Mouse (Mus musculus) midbrain, embryonic 16.5 days (tissue): ENCODE results near the gene Coro7. TPM values are rescaled to one million over a fixed set of nuclear protein-coding genes. Genes with fewer than 3 reads are reported as not detected.

Experiments used
- ATAC-seq: fragments of 200-750 bp; cut with Nextera tagmentation; 2 replicates; pipeline ENCODE4 v1.8.0; 2017; ENCODE audit warnings: moderate TSS enrichment
- H3K27ac ChIP-seq: fragments of 300-500 bp; sonication (generic); 2 replicates; pipeline ENCODE4 v1.5.1; 2014; ENCODE audit warnings: mild to moderate bottlenecking, low read length, mixed read lengths
- H3K27me3 ChIP-seq: fragments of 300-500 bp; sonication (generic); 2 replicates; pipeline ENCODE4 v1.6.1; 2014; ENCODE audit warnings: low read depth, low read length, mixed read lengths; ENCODE audit not compliant: control insufficient read depth, insufficient read depth
- H3K36me3 ChIP-seq: fragments of 300-500 bp; sonication (generic); 2 replicates; pipeline ENCODE4 v1.6.1; 2014; ENCODE audit warnings: mild to moderate bottlenecking, low read length, moderate library complexity, mixed read lengths; ENCODE audit not compliant: control insufficient read depth, insufficient read depth
- H3K4me1 ChIP-seq: fragments of 300-500 bp; sonication (generic); 2 replicates; pipeline ENCODE4 v1.6.1; 2014; ENCODE audit warnings: mild to moderate bottlenecking, low read length, mixed read lengths; ENCODE audit not compliant: control insufficient read depth, insufficient read depth
- H3K4me2 ChIP-seq: fragments of 300-500 bp; sonication (generic); 2 replicates; pipeline ENCODE4 v1.6.1; 2014; ENCODE audit warnings: mild to moderate bottlenecking, low read length, mixed read lengths
- H3K4me3 ChIP-seq: fragments of 300-500 bp; sonication (generic); 2 replicates; pipeline ENCODE4 v1.5.1; 2014; ENCODE audit warnings: low read depth, mild to moderate bottlenecking, low read length, moderate library complexity, mixed read lengths
- H3K9ac ChIP-seq: fragments of 300-500 bp; sonication (generic); 2 replicates; pipeline ENCODE4 v1.6.1; 2014; ENCODE audit warnings: low read depth, low read length, mixed read lengths
- H3K9me3 ChIP-seq: fragments of 300-500 bp; sonication (generic); replicated peaks from 2 replicates; pipeline ENCODE4 v1.6.1; 2014; ENCODE audit warnings: mild to moderate bottlenecking, low read length, mixed read lengths; ENCODE audit not compliant: control insufficient read depth, poor library complexity, severe bottlenecking
- WGBS: fragments of 180-500 bp; shearing (Covaris S2); extraction: QIAGEN DNeasy Blood & Tissue Kit; methylation state at CpG from one replicate; pipeline ENCODE4 v1.1.7; 2014; 5-methylcytosine and 5-hydroxymethylcytosine counted together
- polyA plus RNA-seq: library from polyadenylated mRNA; unstranded; fragments of >200 nt; fragmentation: Nextera tagmentation; extraction: Ambion mirVana; gene quantifications from 2 replicates; pipeline ENCODE4 v1.2.1, GENCODE M21; 2015

Gene Coro7
- polyA plus RNA-seq, 1 experiment from 2014 or later, result 36.4 TPM

GRCm38 (mm10) chr16:4624481-4625110, 55.0 kb downstream of the Coro7 start, which contains the start of gene Pam16:
Gene Pam16 (minus strand): TSS chr16:4624988.
- Histone ChIP-seq H3K27me3 (no peaks in the 10 kb centered on the region), H3K4me2 (peak within 1 kb of the TSS; percentile 78), H3K9ac (peak within 1 kb of the TSS; percentile 92), H3K4me1 (peaks cover 13% of the 10 kb centered on the region), H3K4me3 (peak within 1 kb of the TSS; percentile 74), H3K36me3 (0 out of 2 replicates have a peak, but pooled peaks cover 3% of the 10 kb centered on the region), H3K9me3 (no peaks in the 10 kb centered on the region), H3K27ac (peak within 1 kb of the TSS; percentile 85)
- under 1% methylated on average over 56 of the region's 56 CpGs for WGBS
- ATAC-seq, result peak; percentile 88

- peak overlapping the region; percentile 92 for H3K9ac ChIP-seq
- peak overlapping the region; percentile 74 for H3K4me3 ChIP-seq
- H3K4me2 ChIP-seq, result peak overlapping the region; percentile 78
- 0 out of 2 replicates have a peak, but pooled peaks have one; percentile 26 for ATAC-seq
- peak overlapping the region; percentile 85 for H3K27ac ChIP-seq
- H3K9me3 ChIP-seq, result no peaks in the 10 kb centered on the region
- 8% methylated on average over 9 of the region's 9 CpGs for WGBS
- H3K27me3 ChIP-seq, result no peaks in the 10 kb centered on the region
- H3K4me1 ChIP-seq, result peaks cover 13% of the 10 kb centered on the region
- 0 out of 2 replicates have a peak, but pooled peaks cover 3% of the 10 kb centered on the region for H3K36me3 ChIP-seq
Measured at GRCm38 (mm10) chr16:4624074-4624473, 55.5 kb downstream of the Coro7 start.

- no peak overlapping the region for H3K27ac ChIP-seq
Measured at GRCm38 (mm10) chr16:4616829-4617228, 62.7 kb downstream of the Coro7 start.

DNA sequence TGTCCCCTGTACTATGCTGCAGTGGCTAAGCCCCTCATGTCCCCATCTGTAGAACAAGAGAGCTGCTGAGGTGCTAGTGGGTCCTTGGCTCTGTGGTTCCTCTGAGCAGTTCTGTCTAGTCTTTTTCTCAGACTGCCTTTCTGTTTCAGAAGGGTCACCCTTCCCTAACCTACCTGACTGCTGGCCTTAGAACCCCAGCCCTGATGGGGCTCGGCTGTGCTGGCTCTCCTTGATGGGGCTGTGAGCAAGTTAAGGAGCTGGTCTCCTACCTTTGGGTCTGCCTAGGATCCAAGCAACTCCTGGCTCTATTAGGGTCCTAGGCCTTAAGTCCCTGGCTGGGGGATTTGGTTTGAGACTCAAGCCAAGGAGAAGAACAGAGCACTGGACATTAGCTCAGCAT, 64.3 kb downstream of the Coro7 start:
- Histone ChIP-seq H3K9me3 (no peaks in the 10 kb centered on the region), H3K4me1 (no peaks in the 10 kb centered on the region), H3K27me3 (no peaks in the 10 kb centered on the region), H3K9ac (no peak overlapping the region), H3K27ac (no peak overlapping the region), H3K4me3 (no peak overlapping the region), H3K4me2 (no peak overlapping the region), H3K36me3 (peaks cover 28% of the 10 kb centered on the region)
- ATAC-seq, result no peak
- WGBS, result 88% methylated on average over 1 of the region's 1 CpGs

More at GRCm38 (mm10) chr16:4616829-4617228, 62.7 kb downstream of the Coro7 start:
- Histone ChIP-seq H3K9ac (no peak overlapping the region), H3K9me3 (no peaks in the 10 kb centered on the region), H3K27me3 (no peaks in the 10 kb centered on the region), H3K4me2 (no peak overlapping the region), H3K4me3 (no peak overlapping the region), H3K4me1 (no peaks in the 10 kb centered on the region), H3K36me3 (peaks cover 22% of the 10 kb centered on the region)
- 78% methylated on average over 4 of the region's 4 CpGs for WGBS
- no peak for ATAC-seq

GRCm38 (mm10) chr16:4614639-4615038, 64.9 kb downstream of the Coro7 start:
- Histone ChIP-seq H3K9ac (no peak overlapping the region), H3K9me3 (no peaks in the 10 kb centered on the region), H3K4me3 (no peak overlapping the region), H3K4me1 (no peaks in the 10 kb centered on the region), H3K4me2 (no peak overlapping the region), H3K27ac (no peak overlapping the region), H3K27me3 (no peaks in the 10 kb centered on the region), H3K36me3 (peaks cover 28% of the 10 kb centered on the region)
- 98% methylated on average over 3 of the region's 3 CpGs for WGBS
- no peak for ATAC-seq

DNA sequence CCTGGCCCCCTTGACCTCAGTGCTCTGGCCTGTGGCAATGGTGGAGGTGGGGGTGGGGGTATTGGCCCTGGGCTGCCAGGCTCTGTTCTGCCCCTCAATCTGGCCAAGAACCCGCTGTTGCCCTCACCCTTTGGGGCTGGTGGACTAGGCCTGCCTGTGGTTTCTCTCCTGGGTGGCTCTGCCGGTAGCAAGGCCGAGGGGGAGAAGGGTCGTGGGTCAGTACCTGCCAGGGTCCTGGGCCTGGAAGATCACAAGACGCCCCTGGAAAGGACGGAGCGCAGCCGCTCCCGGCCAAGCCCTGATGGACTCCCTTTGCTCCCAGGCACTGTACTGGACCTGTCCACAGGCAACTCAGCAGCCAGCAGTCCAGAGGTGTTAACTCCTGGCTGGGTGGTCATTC, 65.8 kb downstream of the Coro7 start:
- no peak overlapping the region for H3K9ac ChIP-seq
- no peak overlapping the region for H3K4me3 ChIP-seq
- no peaks in the 10 kb centered on the region for H3K4me1 ChIP-seq
- H3K27me3 ChIP-seq, result no peaks in the 10 kb centered on the region
- 95% methylated on average over 9 of the region's 9 CpGs for WGBS
- no peak overlapping the region for H3K27ac ChIP-seq
- no peak for ATAC-seq
- H3K9me3 ChIP-seq, result no peaks in the 10 kb centered on the region
- peaks cover 28% of the 10 kb centered on the region for H3K36me3 ChIP-seq
- H3K4me2 ChIP-seq, result no peak overlapping the region

DNA sequence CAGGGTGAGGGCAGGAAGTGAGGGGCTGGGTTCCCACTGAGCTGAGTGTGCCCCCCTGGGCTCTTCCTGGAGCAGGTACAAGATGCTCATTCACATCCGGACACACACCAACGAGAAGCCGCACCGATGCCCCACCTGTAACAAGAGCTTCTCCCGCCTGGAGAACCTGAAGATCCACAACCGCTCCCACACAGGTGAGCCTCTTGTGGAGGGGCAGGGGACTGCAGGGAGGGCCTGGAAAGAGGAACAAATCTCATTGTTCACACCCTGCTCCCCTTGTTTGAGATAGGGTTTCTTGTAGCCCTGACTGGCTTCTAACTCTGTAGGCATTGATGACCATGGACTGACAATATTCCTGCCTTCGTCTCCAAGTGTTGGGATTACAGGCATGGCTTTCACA, 67.9 kb downstream of the Coro7 start:
- Histone ChIP-seq H3K9me3 (no peaks in the 10 kb centered on the region), H3K36me3 (peaks cover 28% of the 10 kb centered on the region), H3K27ac (no peak overlapping the region), H3K4me2 (no peak overlapping the region), H3K9ac (no peak overlapping the region), H3K27me3 (no peaks in the 10 kb centered on the region), H3K4me3 (no peak overlapping the region), H3K4me1 (no peaks in the 10 kb centered on the region; the same call in 1 of the 2 replicates)
- no peak for ATAC-seq
- WGBS, result 95% methylated on average over 7 of the region's 7 CpGs

DNA sequence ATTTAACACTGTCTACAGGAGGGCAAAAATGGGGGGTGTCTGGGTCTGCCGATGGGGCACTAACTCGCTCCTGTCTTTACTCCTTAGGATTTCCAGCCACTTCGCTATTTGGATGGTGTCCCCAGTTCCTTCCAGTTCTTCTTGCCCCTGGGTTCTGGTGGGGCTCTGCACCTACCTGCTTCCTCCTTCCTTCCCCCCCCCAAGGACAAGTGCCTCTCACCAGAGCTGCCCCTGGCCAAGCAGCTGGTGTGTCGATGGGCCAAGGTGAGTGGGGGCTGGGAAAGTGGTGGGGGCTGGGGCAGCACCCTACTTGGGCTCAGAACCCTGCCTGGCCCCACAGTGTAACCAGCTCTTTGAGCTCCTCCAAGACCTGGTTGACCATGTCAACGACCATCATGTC, 68.4 kb downstream of the Coro7 start:
- 98% methylated on average over 5 of the region's 5 CpGs for WGBS
- no peak overlapping the region for H3K9ac ChIP-seq
- no peak overlapping the region for H3K4me3 ChIP-seq
- no peaks in the 10 kb centered on the region for H3K9me3 ChIP-seq
- no peaks in the 10 kb centered on the region for H3K27me3 ChIP-seq
- ATAC-seq, result no peak
- peaks cover 27% of the 10 kb centered on the region for H3K36me3 ChIP-seq
- H3K4me2 ChIP-seq, result no peak overlapping the region
- peaks cover 4% of the 10 kb centered on the region; the same call in 1 of the 2 replicates for H3K4me1 ChIP-seq
- H3K27ac ChIP-seq, result no peak overlapping the region

DNA sequence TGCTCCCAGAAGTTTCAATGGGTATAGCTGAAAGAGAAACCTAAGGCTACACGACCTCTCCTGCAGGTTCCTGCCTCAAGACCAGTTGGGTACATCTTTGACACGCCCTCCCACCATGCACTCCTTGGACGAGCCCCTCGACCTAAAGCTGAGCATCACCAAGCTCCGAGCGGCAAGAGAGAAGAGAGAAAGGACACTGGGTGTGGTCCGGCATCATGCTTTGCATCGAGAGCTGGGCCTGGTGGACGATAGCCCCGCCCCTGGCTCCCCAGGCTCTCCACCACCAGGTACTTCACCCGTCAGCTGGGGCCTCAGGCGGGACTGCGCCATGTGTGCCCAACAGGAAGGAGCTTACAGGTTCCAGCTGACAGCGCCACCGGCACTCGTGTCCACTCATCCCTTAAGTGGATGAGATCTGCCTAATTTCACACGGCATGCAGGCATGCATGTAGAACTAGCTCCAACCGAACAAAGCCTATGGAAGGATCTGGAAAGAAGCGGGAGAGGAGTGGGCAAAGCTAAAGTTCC, 71.0 kb downstream of the Coro7 start:
- H3K36me3 ChIP-seq, result peaks cover 16% of the 10 kb centered on the region
- H3K4me2 ChIP-seq, result no peak overlapping the region
- no peak overlapping the region for H3K27ac ChIP-seq
- ATAC-seq, result no peak
- no peaks in the 10 kb centered on the region for H3K9me3 ChIP-seq
- H3K9ac ChIP-seq, result no peak overlapping the region
- no peaks in the 10 kb centered on the region for H3K27me3 ChIP-seq
- no peak overlapping the region for H3K4me3 ChIP-seq
- H3K4me1 ChIP-seq, result peaks cover 10% of the 10 kb centered on the region; the same call in 1 of the 2 replicates
- WGBS, result 85% methylated on average over 19 of the region's 19 CpGs
